Mouse (Mus musculus) megakaryocyte, embryonic 14.5 days (primary cell): Measurements from ENCODE around the gene Tmcc3. TPM values are rescaled to one million over a fixed set of nuclear protein-coding genes. Genes with fewer than 3 reads are reported as not detected.

Experiments
- H3K27me3 ChIP-seq: replicated peaks from 2 replicates; pipeline ENCODE3; 2012; ENCODE audit warnings: inconsistent platforms
- H3K36me3 ChIP-seq: replicated peaks from 2 replicates; pipeline ENCODE3; 2012; ENCODE audit warnings: low read length, inconsistent platforms, mixed read lengths
- H3K4me1 ChIP-seq: 2 replicates; pipeline ENCODE4 v1.6.1; 2012; ENCODE audit warnings: inconsistent platforms
- H3K4me3 ChIP-seq: replicated peaks from 2 replicates; pipeline ENCODE3; 2012; ENCODE audit warnings: moderate library complexity, mild to moderate bottlenecking, inconsistent platforms
- H3K9me3 ChIP-seq: 2 replicates; pipeline ENCODE4 v1.6.1; 2012; ENCODE audit warnings: inconsistent platforms
- FLI1 ChIP-seq: IDR thresholded peaks from 2 replicates; pipeline ENCODE4 v1.6.1; 2012; ENCODE audit warnings: low read length, inconsistent platforms, mixed read lengths
- GATA1 ChIP-seq: IDR thresholded peaks from 3 replicates; pipeline ENCODE4 v1.6.1; 2012; ENCODE audit warnings: mixed read lengths, low read length, inconsistent platforms, borderline replicate concordance
- polyA plus RNA-seq: library from polyadenylated mRNA; stranded (reverse); fragments of >175 nt; gene quantifications from 2 replicates; pipeline ENCODE4 v1.2.3, GENCODE M21; 2012; ENCODE audit warnings: low replicate concordance; ENCODE audit not compliant: insufficient read depth

Tmcc3 gene
- polyA plus RNA-seq, 1 experiment, result 0.84 TPM

- Histone ChIP-seq H3K4me1 (peaks cover 21% of the 10 kb centered on the region), H3K36me3 (no peaks in the 10 kb centered on the region), H3K4me3 (no peak overlapping the region), H3K9me3 (no peaks in the 10 kb centered on the region), H3K27me3 (peaks cover 30% of the 10 kb centered on the region)
- no peak for TF ChIP-seq GATA1
- no peak for TF ChIP-seq FLI1
Measured at GRCm38 (mm10) chr10:94409661-94410060, 97.9 kb downstream of the Tmcc3 start.

GRCm38 (mm10) chr10:94411594-94411993 is 99.8 kb downstream of the Tmcc3 start:
- H3K4me1 ChIP-seq, result peaks cover 21% of the 10 kb centered on the region
- peaks cover 3% of the 10 kb centered on the region; the same call in 1 of the 2 replicates for H3K9me3 ChIP-seq
- peaks cover 46% of the 10 kb centered on the region for H3K27me3 ChIP-seq
- TF ChIP-seq GATA1 (no peak), FLI1 (no peak)
- H3K4me3 ChIP-seq, result no peak overlapping the region
- H3K36me3 ChIP-seq, result no peaks in the 10 kb centered on the region

- H3K27me3 ChIP-seq, result peaks cover 44% of the 10 kb centered on the region
- peaks cover 3% of the 10 kb centered on the region; the same call in 1 of the 2 replicates for H3K9me3 ChIP-seq
- no peaks in the 10 kb centered on the region for H3K36me3 ChIP-seq
- no peak for TF ChIP-seq GATA1
- peaks cover 16% of the 10 kb centered on the region for H3K4me1 ChIP-seq
- no peak overlapping the region for H3K4me3 ChIP-seq
Measured at GRCm38 (mm10) chr10:94413770-94414651, 102.3 kb downstream of the Tmcc3 start.

DNA sequence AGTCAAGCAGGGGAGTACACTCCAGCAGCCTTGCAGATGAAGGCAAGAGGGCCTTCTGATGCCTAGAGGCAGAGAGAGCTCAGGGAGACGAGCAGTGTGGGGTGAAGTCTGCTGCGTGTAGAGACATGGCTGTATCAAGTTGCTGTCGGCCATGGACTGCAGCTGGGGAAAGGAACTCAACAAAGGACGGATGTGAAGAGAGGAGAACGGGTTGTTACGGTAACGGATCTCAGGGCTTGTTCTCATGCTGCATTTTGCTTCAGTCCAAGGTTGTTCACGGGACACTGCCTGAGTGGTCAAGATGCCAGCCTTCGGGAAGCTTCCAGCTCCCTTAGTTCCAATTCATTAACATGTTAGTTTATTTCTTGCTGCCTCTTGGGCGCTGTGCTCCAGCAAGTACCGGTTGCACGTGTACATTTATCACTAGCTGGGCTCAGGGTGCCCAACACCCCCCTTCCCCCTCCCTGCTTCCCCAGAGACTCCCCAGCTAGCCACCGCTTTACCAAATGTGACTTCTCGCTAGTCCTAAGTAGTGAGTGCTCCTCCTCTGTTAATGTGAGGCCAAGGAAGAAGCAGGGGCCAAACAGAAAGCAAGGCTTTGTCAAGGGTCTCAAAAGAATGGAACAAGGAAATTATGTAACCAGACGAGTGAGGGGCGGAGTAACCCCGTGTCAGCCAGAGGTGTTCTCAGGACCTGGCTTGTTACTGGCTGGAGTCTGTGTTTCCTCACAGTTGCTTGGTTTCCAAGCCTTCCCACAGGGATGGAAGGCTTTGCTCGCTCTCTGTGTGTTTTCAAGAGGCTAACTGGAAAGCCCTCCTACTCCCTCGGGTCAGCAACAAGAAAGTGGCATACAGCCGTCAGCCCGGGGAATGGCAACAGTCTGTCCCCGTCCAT is 104.4 kb downstream of the Tmcc3 start:
- no peak for TF ChIP-seq FLI1
- no peak for TF ChIP-seq GATA1
- Histone ChIP-seq H3K36me3 (no peaks in the 10 kb centered on the region), H3K4me3 (peak overlapping the region; percentile 5), H3K27me3 (peaks cover 37% of the 10 kb centered on the region), H3K9me3 (peaks cover 3% of the 10 kb centered on the region; the same call in 1 of the 2 replicates), H3K4me1 (peaks cover 11% of the 10 kb centered on the region; the same call in 1 of the 2 replicates)

- H3K4me1 ChIP-seq, result peaks cover 8% of the 10 kb centered on the region; the same call in 1 of the 2 replicates
- peaks cover 3% of the 10 kb centered on the region; the same call in 1 of the 2 replicates for H3K9me3 ChIP-seq
- H3K36me3 ChIP-seq, result no peaks in the 10 kb centered on the region
- no peak overlapping the region for H3K4me3 ChIP-seq
- peaks cover 35% of the 10 kb centered on the region for H3K27me3 ChIP-seq
- no peak for TF ChIP-seq FLI1
- no peak for TF ChIP-seq GATA1
Measured at GRCm38 (mm10) chr10:94417643-94418042, 105.9 kb downstream of the Tmcc3 start.

DNA sequence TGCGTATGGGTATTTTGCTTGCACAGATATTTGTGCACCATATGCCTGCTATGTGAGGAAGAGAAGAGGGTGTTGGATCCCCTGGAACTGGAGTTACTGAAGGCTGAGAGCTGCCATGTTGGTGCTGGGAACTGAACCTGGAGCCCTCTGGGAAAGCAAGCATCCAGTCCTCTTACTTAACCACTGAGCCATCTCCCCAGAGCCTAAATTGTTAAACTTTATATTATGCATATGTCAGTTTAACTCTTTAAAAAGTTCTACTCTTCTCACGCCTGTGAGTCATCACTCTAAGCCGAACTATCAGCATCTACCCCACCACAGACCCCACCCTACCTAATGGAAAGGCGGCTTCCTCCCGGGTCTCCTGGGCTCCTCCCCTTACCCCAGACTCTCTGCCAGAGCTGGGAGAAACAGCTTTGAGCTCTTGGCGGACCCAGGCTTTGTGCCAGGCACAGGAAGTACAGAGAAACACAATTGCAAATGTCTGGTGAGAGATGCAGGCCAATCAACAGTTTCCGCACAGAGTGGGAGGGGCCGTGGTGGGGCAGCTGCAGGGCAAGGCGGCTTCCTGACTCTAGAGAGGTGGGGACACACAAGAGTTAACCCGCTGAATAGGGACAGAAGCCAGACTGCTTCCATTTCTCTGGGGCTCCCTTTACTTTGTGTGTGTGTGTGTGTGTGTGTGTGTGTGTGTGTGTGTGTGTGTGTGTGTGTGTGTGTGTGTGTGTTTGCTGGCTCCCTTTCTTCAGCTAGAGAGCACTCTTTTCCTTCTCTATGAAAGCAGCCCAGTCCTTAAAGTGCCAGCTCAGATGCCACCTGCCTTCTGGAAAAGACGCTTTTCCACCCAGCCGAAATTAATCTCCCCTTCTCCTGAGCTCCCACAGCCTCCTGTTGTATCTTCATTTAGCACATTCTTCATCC is 114.5 kb downstream of the Tmcc3 start:
- no peaks in the 10 kb centered on the region for H3K36me3 ChIP-seq
- TF ChIP-seq GATA1 (no peak), FLI1 (no peak)
- peaks cover 3% of the 10 kb centered on the region for H3K27me3 ChIP-seq
- H3K4me3 ChIP-seq, result no peak overlapping the region
- H3K4me1 ChIP-seq, result no peaks in the 10 kb centered on the region
- peaks cover 14% of the 10 kb centered on the region for H3K9me3 ChIP-seq

GRCm38 (mm10) chr10:94426921-94427270 is 115.1 kb downstream of the Tmcc3 start:
- no peak for TF ChIP-seq GATA1
- TF ChIP-seq FLI1, result no peak

DNA sequence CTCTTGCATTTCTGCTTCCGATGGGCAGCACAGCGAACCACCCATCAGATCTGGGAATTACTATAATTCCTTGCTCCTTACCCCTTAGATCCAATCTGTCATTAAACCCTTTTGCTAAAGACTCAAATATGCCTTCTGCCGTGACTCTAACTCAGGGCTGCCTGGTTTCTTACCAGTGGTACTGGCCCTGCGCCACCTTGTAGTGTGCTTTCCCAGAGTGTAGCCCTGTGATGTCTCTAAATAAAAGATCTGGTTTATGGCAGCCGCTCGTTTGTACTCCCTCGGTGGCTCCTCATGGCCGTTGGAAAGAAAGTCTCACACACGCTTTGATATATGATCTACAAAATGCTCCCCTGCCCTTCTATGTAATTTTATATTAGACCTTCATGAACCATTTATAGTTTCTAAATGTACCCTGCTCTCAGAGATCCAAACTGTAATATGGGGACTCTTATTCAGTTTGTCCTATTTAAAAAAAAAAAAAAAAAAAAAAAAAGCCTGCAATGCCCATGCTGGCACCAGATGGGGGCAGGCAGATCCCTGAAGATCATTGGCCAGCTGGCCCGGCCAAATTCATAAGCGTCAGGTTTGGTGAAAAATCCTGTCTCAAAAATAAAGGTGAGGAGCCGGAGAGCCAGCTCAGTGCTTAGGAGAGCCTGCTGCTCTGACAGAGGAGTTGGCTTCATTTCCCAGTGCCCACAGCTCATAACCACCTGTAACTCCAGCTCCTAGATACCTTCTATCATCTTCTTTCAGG is 116.6 kb downstream of the Tmcc3 start:
- H3K4me3 ChIP-seq, result no peak overlapping the region
- H3K9me3 ChIP-seq, result peaks cover 12% of the 10 kb centered on the region
- TF ChIP-seq FLI1 (no peak), GATA1 (no peak)
- H3K27me3 ChIP-seq, result peaks cover under 1% of the 10 kb centered on the region
- no peaks in the 10 kb centered on the region for H3K4me1 ChIP-seq
- no peaks in the 10 kb centered on the region for H3K36me3 ChIP-seq

More at GRCm38 (mm10) chr10:94426921-94427270, 115.1 kb downstream of the Tmcc3 start:
- no peak overlapping the region for H3K4me3 ChIP-seq
- no peaks in the 10 kb centered on the region for H3K36me3 ChIP-seq
- peaks cover 14% of the 10 kb centered on the region for H3K9me3 ChIP-seq
- peaks cover 2% of the 10 kb centered on the region for H3K27me3 ChIP-seq
- H3K4me1 ChIP-seq, result no peaks in the 10 kb centered on the region

DNA sequence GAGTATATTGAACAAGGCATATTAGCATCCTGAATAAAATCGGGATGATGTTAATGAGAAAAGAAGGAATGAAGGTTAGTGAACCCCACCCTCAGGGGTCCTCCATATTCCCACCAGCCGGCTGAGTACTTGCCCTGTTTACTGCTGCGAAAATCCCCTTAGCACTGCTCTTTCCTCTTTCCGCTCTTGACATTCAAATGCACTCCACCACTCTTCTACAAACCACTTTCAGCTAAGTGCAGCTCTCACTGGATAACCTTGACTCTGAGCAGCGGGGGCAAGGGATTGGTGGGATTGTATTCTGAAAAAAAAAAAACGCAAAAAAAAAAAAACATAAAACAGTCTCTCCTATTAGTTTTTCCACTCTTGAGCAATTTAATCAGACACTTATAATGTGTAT is 118.8 kb downstream of the Tmcc3 start:
- Histone ChIP-seq H3K27me3 (peaks cover 3% of the 10 kb centered on the region), H3K4me1 (no peaks in the 10 kb centered on the region), H3K36me3 (no peaks in the 10 kb centered on the region), H3K9me3 (peaks cover 6% of the 10 kb centered on the region), H3K4me3 (no peak overlapping the region)
- TF ChIP-seq FLI1 (no peak), GATA1 (no peak)
